Mouse (Mus musculus) cerebellum, adult 9-10 months (tissue): ENCODE measurements around the gene Cd48.
"Not testable (repeated sequence)": the region's sequence is repeated elsewhere in the genome, so short reads cannot be mapped to it uniquely, and the experiment has no call there.

ENCODE experiments used
- DNase-seq: peaks from one replicate; pipeline ENCODE4 v3.0.0; 2022

The Cd48 gene

GRCm38 (mm10) chr1:171681531-171682299 is at the start of gene Cd48:
Gene Cd48, plus strand, starts transcription at chr1:171682009.
- no peak for DNase-seq

DNA sequence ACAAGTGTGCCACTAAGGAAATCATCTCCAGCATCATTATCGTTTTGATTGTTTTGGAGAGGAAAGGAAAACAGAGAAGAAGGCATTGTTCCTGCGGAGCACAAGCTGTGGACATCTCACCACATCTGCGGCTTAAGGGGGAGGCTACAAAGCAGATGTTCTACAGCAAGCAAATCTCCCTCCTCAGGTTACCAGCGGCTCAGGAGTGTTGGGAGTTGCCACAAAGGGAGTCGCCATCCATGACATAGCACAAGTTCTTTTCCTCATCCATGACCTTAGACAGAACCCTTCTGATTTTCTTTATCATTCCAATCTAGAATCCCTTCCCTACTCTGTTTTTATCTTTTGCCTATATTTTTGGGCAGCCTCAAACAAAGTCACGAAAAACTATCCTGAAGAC is 46.1 kb upstream of the Cd48 start:
- no peak for DNase-seq

GRCm38 (mm10) chr1:171637101-171637500 is 44.7 kb upstream of the Cd48 start:
- DNase-seq: no peak

DNA sequence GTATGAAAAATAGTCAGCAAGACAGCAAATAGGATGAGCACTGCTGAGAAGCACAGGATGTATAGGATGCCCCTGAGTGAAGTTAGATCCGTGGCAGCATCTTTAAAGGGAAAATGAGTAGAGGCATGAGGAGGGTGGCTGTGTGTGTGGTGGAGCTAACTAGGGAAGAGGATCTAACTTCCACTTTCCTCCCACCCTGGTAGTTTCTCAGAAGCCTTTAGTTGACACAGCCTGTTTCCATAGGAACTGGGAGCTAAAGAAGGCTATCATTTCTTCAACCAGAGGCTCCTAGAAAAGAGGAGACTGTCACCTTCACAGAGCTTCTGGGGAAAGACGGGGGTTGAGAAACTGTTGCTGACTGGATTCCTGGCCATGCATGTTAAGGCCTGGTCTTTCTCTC is 43.1 kb upstream of the Cd48 start:
- no peak for DNase-seq

DNA sequence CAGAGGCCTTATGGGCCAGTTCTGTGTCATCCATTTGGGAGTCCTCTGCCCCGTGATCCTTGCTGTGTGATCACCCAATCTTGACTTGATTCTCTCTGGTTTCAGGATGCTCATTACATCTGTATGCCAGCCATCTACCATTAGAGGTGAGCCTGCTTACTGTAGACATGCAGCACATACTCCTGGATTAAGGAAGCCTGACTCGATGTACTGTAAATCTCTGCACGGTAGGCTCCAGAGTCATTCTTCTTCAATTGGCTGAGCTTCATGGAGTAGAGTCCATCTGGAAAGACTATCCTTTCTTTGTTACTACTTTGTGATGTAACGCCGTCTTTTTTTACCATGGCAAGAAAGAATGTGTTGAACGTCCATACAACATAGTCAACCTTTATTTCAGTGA is 41.0 kb upstream of the Cd48 start:
- no peak for DNase-seq

GRCm38 (mm10) chr1:171643612-171644011 is 38.2 kb upstream of the Cd48 start:
- DNase-seq: no peak

GRCm38 (mm10) chr1:171646429-171646940 is 35.3 kb upstream of the Cd48 start:
- no peak for DNase-seq

DNA sequence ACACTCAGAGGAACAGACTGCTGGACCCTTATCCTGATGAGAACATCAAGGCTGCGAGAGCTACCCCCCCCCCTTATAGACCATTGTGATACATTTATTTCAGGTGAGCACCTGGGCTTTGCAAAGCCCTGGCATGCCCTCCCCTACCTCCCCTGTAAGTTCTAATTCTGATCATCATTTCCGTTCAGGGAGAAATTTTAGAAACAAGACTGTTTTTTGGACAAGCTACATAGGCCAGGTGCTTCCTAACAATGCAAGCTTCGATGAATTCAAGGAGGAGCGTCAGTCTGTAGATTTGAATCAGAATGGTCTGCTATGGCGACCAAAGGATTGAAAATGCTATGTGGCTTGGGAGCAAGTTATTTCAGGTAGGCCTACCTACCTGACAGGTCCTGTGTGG is 34.1 kb upstream of the Cd48 start:
- DNase-seq: no peak

DNA sequence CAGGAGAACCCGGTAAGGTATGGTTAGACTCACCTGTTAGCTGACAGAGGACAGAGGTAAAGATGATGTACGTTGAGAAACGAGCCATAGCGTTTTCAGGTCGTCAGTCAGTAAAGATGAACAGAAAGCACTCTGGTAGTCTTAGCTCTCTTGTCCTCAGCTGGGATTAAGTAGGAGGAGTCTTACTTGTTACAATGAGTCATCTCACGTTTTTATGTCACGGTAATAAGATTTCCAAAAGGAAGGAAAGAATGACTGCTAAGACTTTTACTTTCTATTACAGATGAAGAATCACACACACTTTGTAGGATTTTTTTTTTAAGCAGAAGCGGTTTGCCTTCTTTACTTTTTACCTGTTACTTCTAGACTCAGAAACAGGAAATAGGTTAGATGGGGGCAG is 33.0 kb upstream of the Cd48 start:
- DNase-seq: no peak

GRCm38 (mm10) chr1:171652734-171653133 is 29.1 kb upstream of the Cd48 start, which contains the start of gene Slamf7:
Gene Slamf7, minus strand, starts transcription at chr1:171653035.
- no peak for DNase-seq

DNA sequence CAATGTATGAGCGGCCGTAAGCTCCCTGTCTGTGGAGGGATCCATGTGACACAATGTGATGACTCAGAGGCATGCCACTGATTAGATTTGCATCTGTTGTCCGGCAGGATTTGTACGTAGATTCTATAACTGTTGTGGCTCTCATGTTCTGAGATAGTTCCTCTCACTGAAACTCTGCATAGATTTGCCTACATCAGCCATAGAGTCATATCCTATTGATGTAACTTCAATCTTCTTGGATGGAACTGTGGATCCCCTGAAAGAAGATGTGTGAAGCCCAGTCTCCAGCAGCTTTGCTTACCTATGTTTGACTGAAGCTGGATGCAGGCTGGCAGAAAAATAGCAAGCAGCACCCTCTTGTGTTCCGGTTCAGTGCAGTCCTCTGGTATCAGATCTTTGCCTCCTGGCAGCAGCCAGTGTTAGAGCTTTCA is 23.2 kb upstream of the Cd48 start:
- DNase-seq: no peak

DNA sequence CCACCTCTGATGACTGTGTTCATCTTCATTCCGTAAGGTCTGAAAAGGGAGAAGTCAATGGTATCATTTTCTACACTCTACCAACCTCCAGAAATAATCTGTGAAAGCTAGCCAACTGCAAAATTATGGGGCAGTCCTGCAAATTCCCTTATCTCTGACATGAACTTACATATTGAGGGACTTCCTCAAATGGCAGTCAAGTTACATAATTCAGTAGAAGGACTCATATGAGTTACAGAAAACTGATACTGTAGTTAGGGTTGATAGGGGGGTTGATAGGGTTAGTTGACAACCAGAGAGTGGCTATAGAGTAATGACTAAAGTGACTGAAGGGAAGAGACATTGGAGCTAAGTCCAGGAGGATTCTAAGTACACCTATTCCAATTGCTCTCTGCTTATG is 21.4 kb upstream of the Cd48 start:
- no peak for DNase-seq

- no peak for DNase-seq
Observed at GRCm38 (mm10) chr1:171661482-171661881, 20.3 kb upstream of the Cd48 start.

GRCm38 (mm10) chr1:171663757-171664156 is 18.1 kb upstream of the Cd48 start:
- DNase-seq: no peak

- no peak for DNase-seq
Observed at GRCm38 (mm10) chr1:171666350-171666749, 15.5 kb upstream of the Cd48 start.

DNA sequence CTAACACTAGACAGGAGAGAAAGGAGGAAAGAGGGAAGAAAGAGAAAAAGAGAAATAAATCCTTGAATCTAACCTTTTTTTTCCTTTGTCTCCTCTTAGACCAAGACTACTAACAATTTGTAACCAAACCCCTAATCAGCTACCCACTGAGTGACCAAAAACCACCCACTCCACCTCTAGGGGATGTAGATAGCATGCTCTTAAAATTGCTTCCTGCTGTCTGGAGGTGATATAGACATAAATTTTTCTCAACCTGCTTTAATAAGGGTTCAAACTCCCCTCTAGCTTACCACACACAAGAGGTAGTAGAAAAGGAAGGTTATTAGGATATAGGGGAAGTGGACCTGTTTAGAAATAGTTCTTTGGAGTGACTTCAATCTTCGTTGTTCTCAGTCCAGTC is 14.6 kb upstream of the Cd48 start:
- DNase-seq: no peak

- not testable (repeated sequence) for DNase-seq
Observed at GRCm38 (mm10) chr1:171672451-171672850, 9.4 kb upstream of the Cd48 start.

GRCm38 (mm10) chr1:171672854-171673475 is 8.8 kb upstream of the Cd48 start:
- peak; percentile 42 for DNase-seq

DNA sequence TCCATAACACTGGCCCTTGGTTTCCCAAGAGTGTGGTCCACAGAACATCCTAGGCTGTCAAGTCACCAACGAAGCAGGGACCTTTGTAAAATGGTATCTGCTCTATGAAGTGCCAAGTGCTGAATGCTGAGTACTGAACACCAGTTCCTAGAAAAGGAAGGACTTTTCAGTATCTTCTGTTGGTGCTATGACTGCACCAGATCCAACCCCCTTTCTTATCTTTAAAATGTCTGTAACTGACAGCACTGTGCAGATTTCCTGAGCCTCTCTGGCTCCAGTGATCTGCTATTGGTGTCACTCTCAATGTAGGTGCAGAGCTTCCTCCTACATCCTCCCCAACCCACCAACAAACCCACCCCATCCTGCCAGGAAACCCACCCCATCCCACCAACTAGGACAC is 7.3 kb upstream of the Cd48 start:
- DNase-seq: no peak

DNA sequence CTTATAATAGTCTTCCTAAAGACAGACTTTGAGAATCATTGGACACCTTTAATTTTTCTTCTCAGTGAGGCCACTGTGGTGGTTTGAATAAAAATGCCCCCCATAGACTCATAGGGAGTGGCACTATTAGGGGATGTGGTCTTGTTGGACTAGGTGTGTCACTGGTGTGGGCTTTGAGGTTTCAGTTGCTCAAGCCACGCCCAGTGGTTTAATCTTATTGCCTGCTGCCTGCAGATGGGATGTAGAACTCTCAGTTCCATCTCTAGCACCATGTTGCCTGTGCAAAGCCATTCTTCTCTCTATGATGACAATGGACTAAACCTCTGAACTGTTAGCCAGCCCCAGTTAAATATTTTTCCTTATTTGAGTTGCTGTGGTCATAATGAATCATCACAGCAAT is 4.1 kb upstream of the Cd48 start:
- DNase-seq: no peak

DNA sequence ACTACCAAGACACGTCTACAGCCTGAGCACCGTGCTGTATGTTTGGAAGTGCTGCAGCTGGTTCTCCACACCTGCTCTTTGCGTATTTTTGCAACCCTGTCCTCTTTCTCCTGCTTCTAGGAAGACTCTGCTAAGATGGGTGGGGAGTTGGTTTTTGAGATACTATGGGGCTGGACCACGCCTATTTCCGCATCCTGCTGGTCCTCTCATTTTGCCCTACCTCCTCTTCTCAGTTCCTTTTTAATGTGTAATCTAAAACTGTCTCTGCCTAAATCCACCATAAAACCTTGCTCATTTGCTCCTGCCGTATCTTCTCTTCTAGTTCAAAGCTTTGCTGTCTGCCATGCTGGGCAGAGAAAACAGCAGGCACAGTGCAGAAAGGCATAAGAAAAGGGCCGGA is 800 bp upstream of the Cd48 start:
- DNase-seq: no peak

- no peak for DNase-seq
Observed at GRCm38 (mm10) chr1:171684923-171685322, 3.1 kb downstream of the Cd48 start.

GRCm38 (mm10) chr1:171687320-171687719 is 5.5 kb downstream of the Cd48 start:
- no peak for DNase-seq

DNA sequence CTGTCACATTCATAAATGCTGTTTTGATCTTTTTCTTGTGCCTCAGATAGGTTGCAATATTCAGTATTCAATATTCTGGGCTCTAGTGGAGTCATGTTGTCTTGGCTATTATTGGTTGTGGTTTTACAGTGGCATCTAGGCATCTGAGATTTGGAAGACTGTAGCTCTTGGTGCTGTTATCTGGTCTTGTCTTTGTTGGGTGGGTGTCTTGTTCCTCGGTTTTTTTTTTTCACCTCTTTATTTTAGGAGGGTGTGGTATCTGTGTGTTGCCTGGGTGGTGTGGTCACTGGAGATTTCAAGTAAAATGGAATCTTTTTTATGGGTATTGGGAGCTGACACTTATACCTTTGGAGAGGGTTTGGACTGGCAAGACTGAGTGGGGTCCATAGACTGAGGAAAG is 12.1 kb downstream of the Cd48 start:
- DNase-seq: no peak
